Mouse (Mus musculus) kidney, adult 2 months (tissue): ENCODE data around the gene Sash1. TPM values are rescaled to one million over a fixed set of nuclear protein-coding genes. Genes with fewer than 3 reads are reported as not detected.
A peak's percentile ranks its signal among the peaks of the same experiment; 100 is the strongest.

ENCODE experiments used
- DNase-seq: peaks from one replicate; pipeline ENCODE4 v3.0.0; 2021
- H3K27ac ChIP-seq: fragments of 200-500 bp; 2 replicates; pipeline ENCODE4 v1.5.1; 2012; ENCODE audit warnings: low read depth, low read length, control low read depth, inconsistent platforms; ENCODE audit not compliant: insufficient read depth
- H3K27me3 ChIP-seq: fragments of 200-500 bp; replicated peaks from 2 replicates; pipeline ENCODE4 v1.6.1; 2012; ENCODE audit warnings: mild to moderate bottlenecking, moderate library complexity, low read length, inconsistent platforms; ENCODE audit not compliant: control insufficient read depth, insufficient read depth
- H3K36me3 ChIP-seq: fragments of 200-500 bp; 2 replicates; pipeline ENCODE4 v1.6.1; 2012; ENCODE audit warnings: mild to moderate bottlenecking, moderate library complexity, low read length, inconsistent platforms; ENCODE audit not compliant: control insufficient read depth, insufficient read depth
- H3K4me1 ChIP-seq: fragments of 200-500 bp; 2 replicates; pipeline ENCODE4 v1.6.1; 2011; ENCODE audit warnings: low read length; ENCODE audit not compliant: control insufficient read depth, insufficient read depth
- H3K4me3 ChIP-seq: fragments of 200-500 bp; 2 replicates; pipeline ENCODE4 v1.5.1; 2011; ENCODE audit warnings: mild to moderate bottlenecking, low read depth, low read length, control low read depth; ENCODE audit not compliant: insufficient read depth
- CTCF ChIP-seq: fragments of 200-500 bp; conservative IDR thresholded peaks from 2 replicates; pipeline ENCODE4 v1.5.1; 2011; ENCODE audit warnings: low read depth, mild to moderate bottlenecking, control low read depth, low read length, moderate library complexity, mixed read lengths; ENCODE audit not compliant: insufficient read depth, insufficient read length
- POLR2A ChIP-seq: fragments of 200-500 bp; IDR thresholded peaks from one replicate; pipeline ENCODE4 v1.6.1; 2011; ENCODE audit warnings: low read depth, low read length, control low read depth
- WGBS: fragments of 180-500 bp; shearing (Covaris S2); methylation state at CpG from one replicate; pipeline ENCODE4 v1.1.7; 2018; 5-methylcytosine and 5-hydroxymethylcytosine counted together
- polyA plus RNA-seq: library from polyadenylated mRNA; depleted of rRNA; stranded (reverse); fragments of >200 nt; gene quantifications from 2 replicates; pipeline ENCODE4 v1.2.3, GENCODE M21; 2012

The Sash1 gene
- polyA plus RNA-seq, 1 experiment, result 13.5 TPM

- no peaks in the 10 kb centered on the region for H3K36me3 ChIP-seq
- no peak for DNase-seq
- no peak overlapping the region for H3K27ac ChIP-seq
- 90% methylated on average over 2 of the region's 2 CpGs for WGBS
- no peak overlapping the region for H3K4me3 ChIP-seq
- no peaks in the 10 kb centered on the region for H3K4me1 ChIP-seq
- no peak for TF ChIP-seq POLR2A
- no peak for TF ChIP-seq CTCF
- H3K27me3 ChIP-seq, result no peaks in the 10 kb centered on the region
Measured at GRCm38 (mm10) chr10:8692531-8692930, 193.3 kb downstream of the Sash1 start.

DNA sequence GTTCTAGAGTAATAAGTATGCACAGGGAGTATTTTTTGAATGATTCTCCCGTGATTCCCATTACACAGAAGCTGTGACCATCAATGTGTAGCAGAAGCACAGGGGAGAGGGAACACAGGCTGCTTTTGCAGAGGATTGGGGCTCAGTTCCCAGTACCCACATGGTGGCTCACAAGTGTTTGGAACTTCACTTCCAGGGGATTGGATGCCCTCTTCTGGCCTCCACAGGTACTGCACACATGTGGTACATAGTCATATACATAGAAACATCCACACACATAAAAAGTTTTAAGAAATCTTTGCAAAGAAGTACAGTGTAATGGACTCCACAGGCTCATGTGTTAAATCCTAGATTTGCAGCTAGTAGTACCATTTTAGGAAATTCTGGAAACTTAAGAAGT lies 199.7 kb downstream of the Sash1 start:
- 95% methylated on average over 1 of the region's 1 CpGs for WGBS
- no peaks in the 10 kb centered on the region for H3K36me3 ChIP-seq
- H3K27ac ChIP-seq, result no peak overlapping the region
- no peaks in the 10 kb centered on the region for H3K4me1 ChIP-seq
- no peaks in the 10 kb centered on the region for H3K27me3 ChIP-seq
- TF ChIP-seq CTCF (no peak), POLR2A (no peak)
- no peak overlapping the region for H3K4me3 ChIP-seq
- no peak for DNase-seq

- H3K4me1 ChIP-seq, result no peaks in the 10 kb centered on the region
- H3K4me3 ChIP-seq, result no peak overlapping the region
- TF ChIP-seq POLR2A, result no peak
- 91% methylated on average over 7 of the region's 7 CpGs for WGBS
- H3K27ac ChIP-seq, result no peak overlapping the region
- no peaks in the 10 kb centered on the region for H3K27me3 ChIP-seq
- no peaks in the 10 kb centered on the region for H3K36me3 ChIP-seq
- no peak for DNase-seq
Measured at GRCm38 (mm10) chr10:8685269-8685668, 200.6 kb downstream of the Sash1 start.

DNA sequence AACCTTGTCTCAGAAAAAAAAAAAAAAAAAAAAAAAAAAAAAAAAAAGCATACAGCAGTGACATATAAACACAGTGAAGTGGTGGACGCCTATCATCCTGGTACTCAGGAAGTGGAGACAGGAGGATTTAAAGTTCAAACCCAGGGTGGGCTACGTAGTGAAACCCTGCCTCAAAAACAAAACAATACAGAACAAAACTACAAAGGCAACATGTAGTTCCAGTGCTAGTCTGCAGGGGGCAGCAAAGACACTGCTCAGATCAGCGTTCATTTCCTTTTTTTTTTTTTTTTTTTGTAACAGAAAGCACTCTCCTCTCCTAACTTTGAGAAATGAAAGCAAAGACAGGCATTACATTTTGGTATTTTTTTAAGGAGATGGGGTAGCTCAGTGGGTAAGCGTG lies 203.0 kb downstream of the Sash1 start:
- no peaks in the 10 kb centered on the region for H3K36me3 ChIP-seq
- TF ChIP-seq CTCF (peak; percentile 62), POLR2A (no peak)
- peak; percentile 36 for DNase-seq
- no peak overlapping the region for H3K27ac ChIP-seq
- H3K4me1 ChIP-seq, result no peaks in the 10 kb centered on the region
- H3K27me3 ChIP-seq, result no peaks in the 10 kb centered on the region
- WGBS, result 17% methylated on average over 4 of the region's 4 CpGs
- no peak overlapping the region for H3K4me3 ChIP-seq

DNA sequence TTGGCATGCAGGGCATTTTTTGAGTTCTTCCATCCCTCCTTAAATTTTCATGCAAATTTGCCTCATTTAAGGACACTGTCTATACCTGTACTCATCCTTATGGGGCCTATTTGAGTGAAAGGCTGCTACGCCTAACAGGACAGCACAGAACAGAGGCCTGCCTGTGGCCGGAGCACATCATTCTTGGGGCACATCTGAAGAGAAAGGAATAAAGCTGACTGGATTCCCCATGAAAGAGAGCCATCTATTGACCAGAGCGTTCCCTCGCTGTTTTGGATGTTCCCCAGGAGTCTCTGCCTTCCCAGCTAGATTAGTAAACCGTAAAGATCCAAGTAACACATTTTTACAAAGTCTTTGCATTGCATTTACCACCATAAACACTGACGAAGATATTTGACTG lies 203.5 kb downstream of the Sash1 start:
- H3K36me3 ChIP-seq, result no peaks in the 10 kb centered on the region
- no peaks in the 10 kb centered on the region for H3K27me3 ChIP-seq
- TF ChIP-seq CTCF (no peak), POLR2A (no peak)
- no peak overlapping the region for H3K4me3 ChIP-seq
- WGBS, result 69% methylated on average over 6 of the region's 6 CpGs
- no peak overlapping the region for H3K27ac ChIP-seq
- no peaks in the 10 kb centered on the region for H3K4me1 ChIP-seq
- no peak for DNase-seq

GRCm38 (mm10) chr10:8676722-8677121 lies 209.1 kb downstream of the Sash1 start:
- Histone ChIP-seq H3K27ac (no peak overlapping the region), H3K4me1 (no peaks in the 10 kb centered on the region)
- 76% methylated on average over 5 of the region's 5 CpGs for WGBS

More at GRCm38 (mm10) chr10:8676722-8677121, 209.1 kb downstream of the Sash1 start:
- Histone ChIP-seq H3K36me3 (no peaks in the 10 kb centered on the region), H3K4me3 (no peak overlapping the region), H3K27me3 (no peaks in the 10 kb centered on the region)
- TF ChIP-seq POLR2A, result no peak
- no peak for TF ChIP-seq CTCF
- no peak for DNase-seq
